Mouse (Mus musculus) urinary bladder, postnatal 36 days (tissue): ENCODE results near the gene Tmem114.

ENCODE experiments used
- DNase-seq, 2 experiments: peaks; one replicate each; pipeline ENCODE4 v3.0.0; 2022; ENCODE audit warnings: low spot score in 2 of 2, mixed read lengths in 1 of 2

The Tmem114 gene

DNA sequence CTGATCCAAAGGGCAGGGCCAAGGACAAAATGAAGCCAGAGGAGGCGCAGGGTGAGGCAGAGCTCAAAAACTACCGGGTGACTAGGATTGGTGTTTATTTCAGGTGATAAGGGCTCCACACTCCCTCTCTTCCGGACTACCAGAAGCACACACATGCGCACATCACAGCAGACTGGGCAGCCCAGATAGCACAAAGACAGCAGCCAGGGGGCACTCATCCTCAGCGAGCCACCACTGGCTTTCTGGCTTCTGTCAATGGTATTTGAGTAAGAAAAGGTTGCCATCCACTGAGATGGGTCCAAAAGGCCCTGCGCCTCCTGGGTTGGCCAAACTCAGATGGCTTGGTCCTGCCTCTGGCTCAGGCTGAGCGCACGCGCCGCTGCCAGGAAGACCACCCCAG is 15.7 kb downstream of the Tmem114 start:
- DNase-seq, result no peak

DNA sequence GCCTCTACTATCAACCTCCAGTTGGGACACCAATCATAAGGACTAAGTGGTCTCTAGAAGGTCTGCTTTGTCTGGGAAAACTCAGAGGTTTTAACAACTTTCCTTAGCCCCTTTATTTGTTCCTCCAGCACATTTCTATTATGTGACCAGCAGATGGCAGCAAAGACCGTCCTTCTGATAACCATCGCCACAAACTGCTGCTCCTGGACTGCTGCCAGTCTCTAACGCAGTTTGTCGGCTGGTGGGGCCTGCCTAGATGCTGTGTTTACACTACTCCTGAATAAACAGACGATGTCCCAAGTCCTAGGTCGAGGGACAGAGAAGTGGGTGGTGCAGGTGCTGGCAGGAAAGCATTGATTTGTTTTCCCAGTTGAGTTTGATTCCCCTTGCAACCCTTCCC is 18.2 kb downstream of the Tmem114 start:
- peak; percentile 21 to 43 for DNase-seq

DNA sequence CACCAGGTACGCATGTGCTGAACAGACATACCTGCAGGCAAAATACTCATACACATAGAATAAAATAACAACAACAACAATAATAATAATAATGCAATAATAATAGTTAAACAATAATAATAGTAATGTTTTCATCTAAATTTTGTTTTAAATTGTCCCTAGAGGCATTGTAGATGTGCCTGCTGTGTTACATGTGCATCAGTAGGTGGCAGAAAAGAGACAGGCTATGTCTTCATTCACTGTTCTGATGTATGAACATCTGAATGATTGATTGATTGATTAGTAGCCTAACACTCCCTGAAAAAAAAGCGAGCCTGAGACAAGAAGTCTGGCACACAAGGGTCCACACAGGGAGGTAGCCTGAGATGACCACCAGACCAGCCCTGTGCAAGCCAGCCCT is 22.3 kb downstream of the Tmem114 start:
- no peak for DNase-seq

DNA sequence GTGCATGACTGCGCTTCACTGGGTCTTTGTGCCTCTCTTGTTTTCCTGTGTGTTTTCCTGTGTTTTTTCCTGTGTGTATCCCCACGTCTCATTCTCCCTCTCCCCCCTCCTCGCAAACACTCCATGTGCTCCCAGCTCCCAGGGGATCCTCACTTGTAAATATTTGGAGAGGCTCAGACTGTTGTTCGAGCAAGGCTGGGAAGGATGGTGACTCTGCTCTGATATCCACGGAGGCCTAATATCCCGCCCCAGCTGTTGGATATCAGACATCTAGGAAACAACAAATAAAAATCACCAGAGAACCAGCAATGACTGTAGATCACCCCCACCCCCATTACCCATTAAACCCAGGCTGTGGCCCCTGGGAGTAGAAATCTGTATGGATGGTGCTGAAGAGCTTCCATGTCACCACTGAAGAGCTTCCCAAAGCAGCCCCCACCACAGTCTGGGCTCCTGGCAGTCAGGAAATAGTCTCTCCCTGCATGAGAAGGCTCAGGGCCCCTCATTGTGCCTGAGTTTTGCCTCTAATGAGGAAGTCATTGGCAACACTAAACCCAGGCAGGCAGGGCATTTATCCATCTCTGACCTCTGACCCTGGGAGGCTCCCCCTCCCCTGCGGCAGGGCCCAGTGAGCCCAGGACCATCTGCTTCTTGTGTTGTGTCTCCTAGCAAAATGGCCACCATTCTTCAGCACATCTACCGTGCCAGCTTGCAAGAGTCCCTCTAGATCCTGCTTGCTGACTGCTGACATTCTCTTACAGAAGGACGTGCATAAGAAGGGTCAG is 23.6 kb downstream of the Tmem114 start:
- DNase-seq, result no peak

DNA sequence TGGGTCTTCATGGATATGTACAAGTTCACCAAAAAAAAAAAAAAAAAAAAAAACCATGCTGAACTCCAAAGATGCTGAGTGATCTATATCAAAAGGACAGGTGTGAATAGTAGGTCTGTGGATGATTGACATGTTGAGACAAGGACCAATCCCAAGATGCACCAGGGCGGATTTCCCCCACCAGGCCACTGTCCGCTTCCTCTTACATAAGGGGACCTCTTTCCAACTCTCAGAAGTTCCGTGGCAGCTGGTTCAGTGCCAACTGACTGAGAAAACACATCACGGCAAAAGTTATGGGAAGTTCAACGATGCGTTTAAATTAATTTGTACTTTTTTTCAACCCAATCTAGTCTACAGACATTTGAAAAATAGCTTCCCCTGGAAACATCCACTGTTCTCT is 25.1 kb downstream of the Tmem114 start:
- no peak for DNase-seq

DNA sequence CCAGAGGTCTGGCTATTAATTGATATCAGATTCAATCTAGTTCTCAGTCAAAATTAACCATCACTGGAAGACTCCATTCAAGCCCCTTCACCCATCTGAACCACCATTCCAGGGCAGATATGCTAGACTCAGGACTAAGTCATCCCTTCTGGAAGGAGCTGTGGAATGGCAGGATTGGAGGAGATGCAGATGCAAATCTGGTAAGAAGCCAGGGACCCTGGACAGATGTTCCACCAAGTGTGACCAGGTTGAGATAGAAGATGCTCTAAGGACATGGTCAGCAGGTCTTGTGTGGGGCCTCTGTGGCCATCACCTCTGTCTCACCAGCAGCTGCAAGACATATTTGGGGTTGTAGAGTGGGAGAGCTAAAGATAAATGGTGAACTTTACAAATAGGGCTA is 30.0 kb downstream of the Tmem114 start:
- no peak for DNase-seq

DNA sequence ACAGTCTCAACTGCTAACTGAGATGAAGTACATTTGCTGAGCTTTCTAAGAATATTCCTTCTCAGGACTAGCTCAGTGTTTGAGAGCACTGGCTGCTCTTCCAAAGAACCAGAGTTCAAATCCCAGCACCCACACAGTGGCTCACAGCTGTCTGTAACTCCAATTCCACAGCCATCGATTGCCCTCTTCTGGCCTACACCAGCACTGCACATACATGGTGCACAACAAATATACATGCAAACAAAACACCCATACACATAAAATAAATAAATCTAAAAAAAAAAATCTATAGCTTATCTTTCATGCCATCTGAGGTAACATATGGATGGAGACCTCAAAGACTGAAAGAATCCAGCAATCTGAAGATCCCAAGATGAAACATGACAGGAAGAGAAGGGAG is 36.4 kb downstream of the Tmem114 start:
- no peak for DNase-seq

DNA sequence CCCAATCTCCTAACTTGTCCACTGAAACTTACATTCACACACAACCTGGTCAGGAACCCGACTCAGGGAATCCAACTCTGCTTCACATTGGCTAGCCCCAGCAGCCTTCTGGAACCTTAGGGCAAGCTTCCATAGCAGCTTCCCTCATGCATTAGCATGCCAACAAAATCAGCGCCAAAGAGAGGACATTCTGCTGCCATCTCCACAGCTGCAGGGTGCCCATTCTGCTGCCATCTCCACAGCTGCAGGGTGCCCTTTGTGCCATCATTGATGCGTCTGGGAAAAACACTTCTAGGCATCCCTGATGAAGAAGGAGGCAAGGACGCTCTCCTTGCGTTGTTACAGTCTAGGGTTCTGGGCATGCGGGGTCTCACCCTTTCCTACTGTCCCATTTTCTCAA is 38.5 kb downstream of the Tmem114 start:
- DNase-seq, result no peak

DNA sequence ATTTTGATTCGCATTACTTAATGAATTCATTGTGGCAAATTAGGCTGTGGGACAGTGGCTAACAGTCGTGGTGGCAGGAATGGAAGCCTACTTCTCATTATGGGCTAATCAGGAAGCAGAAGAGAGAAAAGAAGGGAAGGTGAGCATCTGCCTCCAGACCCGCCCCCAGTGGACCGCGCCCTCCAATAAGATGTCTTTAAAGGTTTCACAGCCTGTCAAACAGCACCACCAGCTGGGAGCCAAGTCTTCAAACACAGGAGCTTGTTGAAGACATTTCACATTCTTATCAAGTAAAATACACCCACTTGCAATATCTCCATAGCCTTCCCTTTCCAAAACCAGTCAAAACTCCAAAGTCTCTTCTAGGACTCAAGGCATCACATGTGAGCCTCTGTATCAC is 39.3 kb downstream of the Tmem114 start:
- DNase-seq, result no peak

DNA sequence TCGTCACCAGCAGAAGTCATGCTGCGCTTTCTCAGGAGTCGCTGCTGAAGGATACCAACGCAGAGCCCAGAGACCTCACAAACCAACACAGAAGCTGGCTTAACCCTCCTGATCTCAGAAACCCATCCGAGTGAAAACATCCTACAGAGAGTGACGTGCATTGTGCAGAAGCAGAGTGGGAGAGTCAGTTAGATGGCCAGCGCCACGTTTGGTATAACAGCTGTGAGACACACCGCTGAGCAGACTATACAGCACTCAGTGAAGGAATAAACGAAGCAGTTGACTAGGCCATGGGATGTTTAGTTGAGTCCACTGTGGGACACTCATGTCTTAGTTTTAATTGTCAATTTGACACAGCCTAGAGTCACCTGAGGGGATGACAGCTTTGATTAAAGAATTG is 40.2 kb downstream of the Tmem114 start:
- DNase-seq, result no peak

DNA sequence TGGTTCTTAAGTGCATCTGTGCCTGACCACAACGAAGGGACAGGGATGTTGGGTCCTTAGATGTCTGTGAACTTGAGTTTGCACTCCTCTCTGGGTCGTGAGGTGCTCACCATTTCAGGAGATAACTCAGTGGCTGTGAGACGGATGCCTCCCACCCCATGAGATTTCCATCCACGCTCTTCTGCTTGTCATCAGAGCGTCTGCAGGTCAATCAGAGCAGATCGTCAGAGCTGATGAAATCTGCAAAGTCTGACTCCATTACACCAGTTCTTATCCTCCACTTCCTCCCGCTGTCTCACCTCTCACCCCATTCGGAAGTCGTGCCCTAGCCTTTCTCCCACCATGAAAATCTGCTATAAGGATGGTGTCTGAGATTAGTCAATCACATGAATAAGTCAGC is 41.5 kb downstream of the Tmem114 start:
- no peak for DNase-seq

DNA sequence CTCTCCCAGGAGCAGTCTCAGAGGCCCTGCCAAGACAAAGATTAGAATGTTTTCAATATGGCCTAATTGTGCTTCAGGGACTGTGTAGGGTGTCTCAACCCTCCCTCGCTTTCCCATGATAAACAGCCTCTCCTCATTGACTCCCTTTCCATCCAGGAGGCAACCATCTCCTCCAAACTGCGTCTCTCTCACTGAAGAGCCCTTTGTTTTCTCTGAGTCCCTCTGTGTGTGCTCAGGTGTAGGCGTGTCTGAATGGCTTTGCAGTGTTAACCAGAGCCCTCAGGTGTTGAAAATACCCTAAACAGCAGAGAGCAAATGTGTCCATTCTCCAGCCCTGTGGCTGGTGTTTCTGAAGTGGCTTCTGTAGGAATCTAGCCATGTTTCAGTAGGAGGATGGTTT is 61.9 kb downstream of the Tmem114 start:
- DNase-seq, result no peak
